8 mouse cellular contexts compared by ENCODE assay signal in the genomic region with DNA sequence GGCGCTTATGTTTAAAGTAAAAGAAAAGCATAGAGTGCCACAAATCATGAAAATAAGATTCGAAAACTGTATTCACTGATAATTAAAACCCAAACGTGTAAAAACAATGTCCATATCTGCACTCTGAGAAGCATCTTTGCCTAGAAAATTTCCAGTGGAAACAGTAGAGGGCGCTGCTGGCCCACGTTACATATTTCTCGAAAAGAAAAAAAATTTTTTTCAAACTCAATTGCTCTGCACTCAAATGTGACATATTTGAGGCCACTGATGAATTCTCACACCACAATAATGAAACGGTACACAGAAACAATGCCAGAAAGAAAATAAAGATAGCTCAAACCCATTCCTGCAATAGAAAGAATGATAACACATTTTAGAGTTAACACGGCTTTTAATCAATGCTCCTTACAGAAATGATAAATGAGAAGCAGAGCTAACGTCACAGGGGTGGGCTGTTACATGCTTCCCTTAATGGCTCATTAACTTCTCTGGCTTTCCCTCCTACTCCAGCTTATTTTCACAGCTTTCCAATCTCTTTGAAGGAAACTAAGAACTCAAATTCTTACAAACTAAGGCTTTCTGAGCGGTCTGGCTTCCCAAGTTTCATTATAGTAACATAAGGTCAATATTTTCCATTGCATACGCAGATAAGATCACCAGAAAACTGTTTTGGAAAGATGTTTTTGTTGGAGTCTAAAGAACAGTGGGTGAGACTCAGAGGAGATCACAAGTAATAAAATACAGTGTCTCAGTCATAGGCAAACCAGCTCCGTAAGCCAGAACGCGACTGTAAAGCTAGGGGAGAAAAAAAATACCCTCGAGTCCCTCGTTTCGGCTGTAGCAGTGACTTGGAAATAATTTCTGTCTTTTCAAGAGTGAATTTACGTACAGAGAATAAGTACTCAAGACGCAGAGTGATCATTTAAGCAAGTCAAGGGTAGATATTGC.
DNase-seq lines count a peak whose midpoint lies in the region; ATAC-seq lines count a peak whose summit lies in the region.

No protein-coding gene starts in this region.

- ATAC-seq in heart, embryonic 15.5 days (replicated peaks; ENCODE audit: insufficient number of reproducible peaks, insufficient read depth, low FRiP score, low read depth): no peak
- peak; percentile 70 for ATAC-seq in forebrain, embryonic 15.5 days (replicated peaks)
- ATAC-seq in neural tube, embryonic 13.5 days (ENCODE audit: low read depth): no peak; the same call in 1 of the 2 replicates

- no peaks in the 10 kb centered on the region for H3K36me3 ChIP-seq in heart, embryonic 15.5 days
- no peaks in the 10 kb centered on the region for H3K36me3 ChIP-seq in forebrain, embryonic 15.5 days
- no peaks in the 10 kb centered on the region for H3K36me3 ChIP-seq in neural tube, embryonic 13.5 days

- peak overlapping the region; percentile 25 for H3K4me2 ChIP-seq in heart, embryonic 15.5 days
- H3K4me2 ChIP-seq in forebrain, embryonic 15.5 days (replicated peaks): peak overlapping the region; percentile 27; the same call in 1 of the 2 replicates
- H3K4me2 ChIP-seq in neural tube, embryonic 13.5 days: peak overlapping the region; percentile 45

- H3K27ac ChIP-seq in heart, embryonic 15.5 days: no peak overlapping the region
- H3K27ac ChIP-seq in forebrain, embryonic 15.5 days (replicated peaks): no peak overlapping the region
- H3K27ac ChIP-seq in neural tube, embryonic 13.5 days (replicated peaks): no peak overlapping the region; the same call in 1 of the 2 replicates

- 45% methylated on average over 19 of the region's 19 CpGs for WGBS in heart, embryonic 15.5 days
- WGBS in forebrain, embryonic 15.5 days: 48% methylated on average over 19 of the region's 19 CpGs
- WGBS in neural tube, embryonic 13.5 days: 41% methylated on average over 19 of the region's 19 CpGs

- H3K9ac ChIP-seq in heart, embryonic 15.5 days: no peak overlapping the region
- no peak overlapping the region for H3K9ac ChIP-seq in forebrain, embryonic 15.5 days (replicated peaks)
- H3K9ac ChIP-seq in neural tube, embryonic 13.5 days: no peak overlapping the region

- no peak overlapping the region for H3K4me3 ChIP-seq in heart, embryonic 15.5 days
- no peak overlapping the region for H3K4me3 ChIP-seq in forebrain, embryonic 15.5 days
- no peak overlapping the region for H3K4me3 ChIP-seq in neural tube, embryonic 13.5 days

- H3K4me1 ChIP-seq in heart, embryonic 15.5 days (replicated peaks): no peaks in the 10 kb centered on the region
- 0 out of 2 replicates have a peak, but pooled peaks cover 5% of the 10 kb centered on the region for H3K4me1 ChIP-seq in forebrain, embryonic 15.5 days
- peaks cover 7% of the 10 kb centered on the region for H3K4me1 ChIP-seq in neural tube, embryonic 13.5 days (replicated peaks)

- DNase-seq in heart, postnatal 25 days (ENCODE audit: low spot score): no peak
- DNase-seq in 416B (ENCODE audit: low read depth): peak; percentile 39
- DNase-seq in brain, embryonic 18.5 days (ENCODE audit: low read depth, low spot score): peak; percentile 28
- peak; percentile 6 to 59 for DNase-seq in kidney, postnatal 36 days
- DNase-seq in spleen, postnatal 4 days (ENCODE audit: low spot score in 2 of 2): no peak

- intact Hi-C loops in heart, postnatal 25 days (cut with DNase I): loop anchor here (2.0 to 10.0 kb wide), 2 partner anchors 267 to 1247 kb away; no protein-coding TSS in a partner anchor

- no peaks in the 10 kb centered on the region for H3K27me3 ChIP-seq in heart, embryonic 15.5 days
- H3K27me3 ChIP-seq in forebrain, embryonic 15.5 days: no peaks in the 10 kb centered on the region
- H3K27me3 ChIP-seq in neural tube, embryonic 13.5 days: no peaks in the 10 kb centered on the region

- no peaks in the 10 kb centered on the region for H3K9me3 ChIP-seq in heart, embryonic 15.5 days (replicated peaks)
- H3K9me3 ChIP-seq in forebrain, embryonic 15.5 days: no peaks in the 10 kb centered on the region
- no peaks in the 10 kb centered on the region for H3K9me3 ChIP-seq in neural tube, embryonic 13.5 days

Comparison
In these comparisons a context has a peak if more than half of its experiments do, and no peak if none do; other contexts are left out.
1. DNase-seq: peak in 416B (single experiment), brain, embryonic 18.5 days (single experiment) and kidney, postnatal 36 days (2 of 2); none in heart, postnatal 25 days (single experiment) and spleen, postnatal 4 days (0 of 2).
2. Peak in every context shown above with its lines, with median percentiles within 50 percentile points of each other: H3K4me2 ChIP-seq.